Mouse (Mus musculus) liver, embryonic 13.5 days (tissue): ENCODE data around the gene Jak2. TPM values are rescaled to one million over a fixed set of nuclear protein-coding genes. Genes with fewer than 3 reads are reported as not detected.

ENCODE experiments used
- ATAC-seq: fragments of 200-750 bp; cut with Nextera tagmentation; 2 replicates; pipeline ENCODE4 v1.8.0; 2017; ENCODE audit warnings: low read depth, mild to moderate bottlenecking, moderate number of reproducible peaks, moderate library complexity
- DNase-seq: peaks from one replicate; pipeline ENCODE4 v3.0.0; 2022
- H3K27ac ChIP-seq: fragments of 300-500 bp; sonication (generic); 2 replicates; pipeline ENCODE4 v1.5.1; 2015; ENCODE audit warnings: moderate library complexity, mild to moderate bottlenecking, inconsistent platforms
- H3K27me3 ChIP-seq: fragments of 300-500 bp; sonication (generic); 2 replicates; pipeline ENCODE4 v1.6.1; 2015; ENCODE audit warnings: mild to moderate bottlenecking, inconsistent platforms
- H3K36me3 ChIP-seq: fragments of 300-500 bp; sonication (generic); 2 replicates; pipeline ENCODE4 v1.6.1; 2015; ENCODE audit warnings: mild to moderate bottlenecking, inconsistent platforms
- H3K4me1 ChIP-seq: fragments of 300-500 bp; sonication (generic); replicated peaks from 2 replicates; pipeline ENCODE4 v1.6.1; 2015; ENCODE audit warnings: inconsistent platforms
- H3K4me2 ChIP-seq: fragments of 300-500 bp; sonication (generic); 2 replicates; pipeline ENCODE4 v1.6.1; 2015; ENCODE audit warnings: inconsistent platforms, mild to moderate bottlenecking, moderate library complexity
- H3K4me3 ChIP-seq: fragments of 300-500 bp; sonication (generic); replicated peaks from 2 replicates; pipeline ENCODE4 v1.5.1; 2015; ENCODE audit warnings: mild to moderate bottlenecking, inconsistent platforms
- H3K9ac ChIP-seq: fragments of 300-500 bp; sonication (generic); 2 replicates; pipeline ENCODE4 v1.6.1; 2015; ENCODE audit warnings: mild to moderate bottlenecking, inconsistent platforms
- H3K9me3 ChIP-seq: fragments of 300-500 bp; sonication (generic); replicated peaks from 2 replicates; pipeline ENCODE4 v1.6.1; 2016; ENCODE audit warnings: inconsistent platforms
- WGBS: fragments of 180-500 bp; shearing (Covaris S2); methylation state at CpG from one replicate; pipeline ENCODE4 v1.1.7; 2015; ENCODE audit not compliant: insufficient replicate concordance; 5-methylcytosine and 5-hydroxymethylcytosine counted together
- polyA plus RNA-seq: library from polyadenylated mRNA; unstranded; fragments of >200 nt; fragmentation: Nextera tagmentation; extraction: Ambion mirVana; gene quantifications from 2 replicates; pipeline ENCODE4 v1.2.1, GENCODE M21; 2015

The Jak2 gene
- polyA plus RNA-seq, 1 experiment from 2014 or later: 10.9 TPM

- WGBS: 91% methylated on average over 8 of the region's 8 CpGs
- Histone ChIP-seq H3K9me3 (no peaks in the 10 kb centered on the region), H3K4me2 (no peak overlapping the region), H3K27ac (no peak overlapping the region), H3K4me3 (no peak overlapping the region), H3K4me1 (no peaks in the 10 kb centered on the region), H3K9ac (no peak overlapping the region), H3K27me3 (no peaks in the 10 kb centered on the region), H3K36me3 (peaks cover 58% of the 10 kb centered on the region)
- DNase-seq: no peak
- no peak for ATAC-seq
Measured at GRCm38 (mm10) chr19:29311791-29312190, 60.2 kb downstream of the Jak2 start.

- Histone ChIP-seq H3K27me3 (no peaks in the 10 kb centered on the region), H3K4me2 (no peak overlapping the region), H3K9me3 (no peaks in the 10 kb centered on the region), H3K4me3 (no peak overlapping the region), H3K4me1 (no peaks in the 10 kb centered on the region), H3K9ac (no peak overlapping the region), H3K36me3 (peaks cover 49% of the 10 kb centered on the region), H3K27ac (no peak overlapping the region)
- DNase-seq (no peak), ATAC-seq (no peak)
- 87% methylated on average over 7 of the region's 7 CpGs for WGBS
Measured at GRCm38 (mm10) chr19:29312661-29313060, 61.0 kb downstream of the Jak2 start.

- Histone ChIP-seq H3K4me2 (no peak overlapping the region), H3K4me3 (no peak overlapping the region), H3K27me3 (peaks cover 7% of the 10 kb centered on the region), H3K36me3 (no peaks in the 10 kb centered on the region), H3K4me1 (peaks cover 17% of the 10 kb centered on the region), H3K9me3 (no peaks in the 10 kb centered on the region), H3K27ac (no peak overlapping the region), H3K9ac (no peak overlapping the region)
- 60% methylated on average over 8 of the region's 8 CpGs for WGBS
- ATAC-seq: no peak
- DNase-seq: no peak
Measured at GRCm38 (mm10) chr19:29323416-29324049, 71.9 kb downstream of the Jak2 start.

- peaks cover 17% of the 10 kb centered on the region for H3K4me1 ChIP-seq
- peak; percentile 97 for ATAC-seq
- H3K4me2 ChIP-seq: peak within 1 kb of the TSS; percentile 72
- no peaks in the 10 kb centered on the region for H3K36me3 ChIP-seq
- DNase-seq: peak; percentile 68
- H3K9me3 ChIP-seq: no peaks in the 10 kb centered on the region
- H3K27me3 ChIP-seq: peaks cover 7% of the 10 kb centered on the region
- 4% methylated on average over 28 of the region's 31 CpGs for WGBS
- peak within 1 kb of the TSS; percentile 62 for H3K9ac ChIP-seq
- no peak within 1 kb of the TSS for H3K27ac ChIP-seq
- peak within 1 kb of the TSS; percentile 50 for H3K4me3 ChIP-seq
Measured at GRCm38 (mm10) chr19:29325053-29325851, 73.6 kb downstream of the Jak2 start, which contains the start of gene Insl6. Gene Insl6, minus strand, starts transcription at chr19:29325356.

- peak overlapping the region; percentile 50 for H3K4me3 ChIP-seq
Measured at GRCm38 (mm10) chr19:29325852-29326180, 74.2 kb downstream of the Jak2 start.

GRCm38 (mm10) chr19:29326396-29326795 lies 74.8 kb downstream of the Jak2 start:
- no peak overlapping the region for H3K4me3 ChIP-seq

More at GRCm38 (mm10) chr19:29325852-29326180, 74.2 kb downstream of the Jak2 start:
- DNase-seq (no peak), ATAC-seq (no peak)
- peaks cover 17% of the 10 kb centered on the region for H3K4me1 ChIP-seq
- H3K27me3 ChIP-seq: peaks cover 7% of the 10 kb centered on the region
- peak overlapping the region; percentile 72 for H3K4me2 ChIP-seq
- no peaks in the 10 kb centered on the region for H3K36me3 ChIP-seq
- H3K9me3 ChIP-seq: no peaks in the 10 kb centered on the region
- 61% methylated on average over 9 of the region's 9 CpGs for WGBS
- H3K9ac ChIP-seq: peak overlapping the region; percentile 31
- no peak overlapping the region for H3K27ac ChIP-seq

GRCm38 (mm10) chr19:29326822-29327552 lies 75.4 kb downstream of the Jak2 start:
- WGBS: 69% methylated on average over 13 of the region's 13 CpGs
- Histone ChIP-seq H3K27ac (no peak overlapping the region), H3K36me3 (no peaks in the 10 kb centered on the region), H3K9ac (no peak overlapping the region), H3K27me3 (peaks cover 9% of the 10 kb centered on the region), H3K4me3 (no peak overlapping the region), H3K4me1 (peaks cover 17% of the 10 kb centered on the region), H3K9me3 (no peaks in the 10 kb centered on the region), H3K4me2 (no peak overlapping the region)
- DNase-seq (no peak), ATAC-seq (no peak)

More at GRCm38 (mm10) chr19:29326396-29326795, 74.8 kb downstream of the Jak2 start:
- H3K27me3 ChIP-seq: peaks cover 7% of the 10 kb centered on the region
- peaks cover 17% of the 10 kb centered on the region for H3K4me1 ChIP-seq
- no peak for ATAC-seq
- H3K9me3 ChIP-seq: no peaks in the 10 kb centered on the region
- 81% methylated on average over 4 of the region's 4 CpGs for WGBS
- H3K27ac ChIP-seq: no peak overlapping the region
- H3K36me3 ChIP-seq: no peaks in the 10 kb centered on the region
- no peak overlapping the region for H3K4me2 ChIP-seq
- H3K9ac ChIP-seq: no peak overlapping the region
- no peak for DNase-seq

GRCm38 (mm10) chr19:29334068-29334745 lies 82.6 kb downstream of the Jak2 start, which contains the start of gene Rln1:
Gene Rln1, minus strand, starts transcription at chr19:29334670.
- Histone ChIP-seq H3K4me1 (peaks cover 6% of the 10 kb centered on the region; the same call in 1 of the 2 replicates), H3K9me3 (no peaks in the 10 kb centered on the region), H3K9ac (0 out of 2 replicates have a peak within 1 kb of the TSS, but pooled peaks have one; percentile 22), H3K27ac (no peak within 1 kb of the TSS), H3K4me3 (peak within 1 kb of the TSS; percentile 25), H3K27me3 (peaks cover 37% of the 10 kb centered on the region), H3K36me3 (no peaks in the 10 kb centered on the region), H3K4me2 (peak within 1 kb of the TSS; percentile 55)
- 9% methylated on average over 23 of the region's 23 CpGs for WGBS
- DNase-seq: no peak
- ATAC-seq: no peak

GRCm38 (mm10) chr19:29336624-29337023 lies 85.0 kb downstream of the Jak2 start:
- ATAC-seq (no peak), DNase-seq (no peak)
- no peak overlapping the region for H3K27ac ChIP-seq
- H3K4me3 ChIP-seq: no peak overlapping the region
- WGBS: 68% methylated on average over 2 of the region's 2 CpGs
- H3K9me3 ChIP-seq: no peaks in the 10 kb centered on the region
- H3K4me1 ChIP-seq: peaks cover 6% of the 10 kb centered on the region; the same call in 1 of the 2 replicates
- no peak overlapping the region for H3K4me2 ChIP-seq
- peaks cover 37% of the 10 kb centered on the region for H3K27me3 ChIP-seq
- H3K36me3 ChIP-seq: no peaks in the 10 kb centered on the region
- H3K9ac ChIP-seq: no peak overlapping the region

- Histone ChIP-seq H3K36me3 (no peaks in the 10 kb centered on the region), H3K4me1 (0 out of 2 replicates have a peak, but pooled peaks cover 4% of the 10 kb centered on the region), H3K27me3 (no peaks in the 10 kb centered on the region), H3K9ac (no peak overlapping the region), H3K27ac (no peak overlapping the region), H3K4me2 (no peak overlapping the region), H3K4me3 (no peak overlapping the region), H3K9me3 (no peaks in the 10 kb centered on the region)
- ATAC-seq (no peak), DNase-seq (no peak)
- 48% methylated on average over 4 of the region's 4 CpGs for WGBS
Measured at GRCm38 (mm10) chr19:29341029-29341428, 89.4 kb downstream of the Jak2 start.

- Histone ChIP-seq H3K9me3 (no peaks in the 10 kb centered on the region), H3K27me3 (no peaks in the 10 kb centered on the region), H3K4me2 (no peak overlapping the region), H3K9ac (no peak overlapping the region), H3K27ac (no peak overlapping the region), H3K4me3 (no peak overlapping the region), H3K36me3 (no peaks in the 10 kb centered on the region), H3K4me1 (0 out of 2 replicates have a peak, but pooled peaks cover 4% of the 10 kb centered on the region)
- ATAC-seq: no peak
- 68% methylated on average over 6 of the region's 6 CpGs for WGBS
- DNase-seq: no peak
Measured at GRCm38 (mm10) chr19:29342281-29342680, 90.7 kb downstream of the Jak2 start.
